Mouse (Mus musculus) right cerebral cortex, postnatal 25 days (tissue): ENCODE measurements at regions not wholly inside any gene's neighbourhood (a gene's known extent, or its start where the extent isn't known, plus 50 kb on each side); places are given as distances from the start of the nearest gene placed in this dataset.

Source experiments
- DNase-seq: peaks from one replicate; pipeline ENCODE4 v3.0.0; 2022

- no peak for DNase-seq
Measured at GRCm38 (mm10) chrX:70261360-70261759, 103.5 kb downstream of the Ids start.

- no peak for DNase-seq
Measured at GRCm38 (mm10) chrX:70216011-70216410, 148.9 kb downstream of the Ids start.

DNA sequence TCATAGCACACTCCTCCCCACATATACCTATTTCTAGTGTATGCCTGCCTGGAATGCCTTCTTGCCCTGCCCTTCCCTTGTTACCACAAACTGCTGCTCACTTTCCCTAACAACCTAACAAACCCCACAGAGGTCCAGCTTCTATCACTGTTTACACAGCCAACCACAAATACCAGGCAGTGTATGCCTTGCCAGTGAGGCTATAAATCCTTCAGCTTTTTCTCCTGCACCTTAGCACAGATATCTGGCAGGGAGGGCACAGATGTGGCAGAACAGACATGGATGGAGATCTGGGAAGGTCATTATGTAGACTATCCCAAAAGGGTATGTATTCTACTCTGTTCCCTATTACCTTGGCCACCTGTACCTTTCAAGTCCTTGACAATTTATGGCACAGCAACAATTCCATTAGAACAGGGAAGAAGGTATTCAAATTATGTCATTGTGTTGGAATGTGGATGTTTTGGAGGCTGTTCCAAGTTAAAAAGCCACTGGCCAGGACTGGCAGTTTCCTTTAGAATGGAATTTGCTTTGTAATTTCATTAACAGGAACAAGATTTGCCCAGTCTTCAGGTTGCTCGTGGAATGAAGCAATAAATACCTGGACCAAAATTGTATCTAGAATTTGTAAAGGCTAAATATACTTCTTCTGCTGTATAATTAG, 180.3 kb downstream of the Ids start:
- DNase-seq, result no peak

GRCm38 (mm10) chrX:70169737-70170136, 195.1 kb downstream of the Ids start:
- no peak for DNase-seq

DNA sequence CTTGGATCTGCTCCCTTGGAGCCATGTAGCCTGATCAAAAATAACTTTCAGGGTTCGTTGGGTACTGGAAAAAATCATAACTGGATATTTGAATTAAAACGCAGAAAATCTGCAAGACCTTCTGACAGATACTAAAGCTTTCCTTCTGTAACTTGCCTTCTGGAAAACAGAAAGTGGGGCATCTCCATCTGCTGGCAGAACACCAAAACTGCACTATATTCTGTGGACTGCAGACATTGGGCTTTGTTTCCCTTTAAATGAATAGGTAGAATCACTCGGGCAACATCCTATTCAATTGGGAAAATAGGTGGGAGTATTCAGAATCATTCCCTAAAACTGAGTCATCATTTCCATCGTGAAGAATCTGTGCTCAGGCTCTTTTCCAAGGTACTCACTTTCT, 203.9 kb downstream of the Ids start:
- peak; percentile 16 for DNase-seq
